Mouse (Mus musculus): Measurements from ENCODE around the gene Clasp1.
A peak's percentile ranks its signal among the peaks of the same experiment; 100 is the strongest.

Gene Clasp1

DNA sequence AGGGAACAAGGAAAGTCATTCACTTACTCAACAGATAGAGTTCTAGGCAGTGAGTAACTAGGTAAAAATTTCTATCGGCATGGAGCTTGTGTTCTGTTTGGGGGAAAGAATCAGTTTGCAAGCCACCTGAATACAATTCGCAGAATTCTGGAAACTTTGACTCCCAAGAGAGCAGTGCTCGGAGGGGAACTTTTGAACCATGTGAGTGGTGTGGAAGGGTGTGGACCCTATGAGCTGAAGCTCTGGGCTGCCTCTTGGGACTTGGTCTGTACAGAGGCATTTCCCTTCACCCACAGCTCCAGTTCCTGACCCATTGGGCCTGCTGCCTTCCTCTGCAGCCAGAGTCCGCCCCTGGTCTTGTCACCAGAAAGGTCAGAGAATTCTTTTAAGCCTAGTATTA is 64.7 kb downstream of the Clasp1 start:
- peak; percentile 87 for DNase-seq (ENCODE audit: low read depth, low spot score)
- H3K36me3 ChIP-seq (ENCODE audit: control insufficient read depth, insufficient read depth, low read length, poor library complexity, severe bottlenecking), result no peaks in the 10 kb centered on the region
- H3K27me3 ChIP-seq (ENCODE audit: control insufficient read depth, insufficient read depth, low read length, poor library complexity, severe bottlenecking), result no peaks in the 10 kb centered on the region

DNA sequence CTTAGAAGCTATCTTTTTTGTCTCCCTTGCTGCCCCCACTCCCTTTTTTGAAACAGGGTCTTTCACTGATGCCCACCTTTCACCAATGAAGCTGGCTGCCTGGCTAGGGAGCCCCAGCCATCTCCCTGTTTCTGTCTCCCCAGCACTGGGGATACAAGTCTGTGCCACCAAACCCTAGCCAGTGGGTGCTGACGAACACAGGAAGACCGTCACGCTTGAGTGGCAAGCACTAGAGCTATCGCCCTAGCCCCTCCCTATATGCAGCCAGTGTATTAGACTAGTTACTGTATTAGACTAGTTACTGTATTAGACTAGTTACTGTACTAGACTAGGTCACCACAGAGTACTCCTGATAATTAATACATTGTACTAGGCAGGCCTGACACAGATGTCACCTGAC is 66.0 kb downstream of the Clasp1 start:
- Histone ChIP-seq H3K27me3 (ENCODE audit: control insufficient read depth, insufficient read depth, low read length, poor library complexity, severe bottlenecking) (no peaks in the 10 kb centered on the region), H3K36me3 (ENCODE audit: control insufficient read depth, insufficient read depth, low read length, poor library complexity, severe bottlenecking) (no peaks in the 10 kb centered on the region)
- DNase-seq (ENCODE audit: low read depth, low spot score), result peak; percentile 82

DNA sequence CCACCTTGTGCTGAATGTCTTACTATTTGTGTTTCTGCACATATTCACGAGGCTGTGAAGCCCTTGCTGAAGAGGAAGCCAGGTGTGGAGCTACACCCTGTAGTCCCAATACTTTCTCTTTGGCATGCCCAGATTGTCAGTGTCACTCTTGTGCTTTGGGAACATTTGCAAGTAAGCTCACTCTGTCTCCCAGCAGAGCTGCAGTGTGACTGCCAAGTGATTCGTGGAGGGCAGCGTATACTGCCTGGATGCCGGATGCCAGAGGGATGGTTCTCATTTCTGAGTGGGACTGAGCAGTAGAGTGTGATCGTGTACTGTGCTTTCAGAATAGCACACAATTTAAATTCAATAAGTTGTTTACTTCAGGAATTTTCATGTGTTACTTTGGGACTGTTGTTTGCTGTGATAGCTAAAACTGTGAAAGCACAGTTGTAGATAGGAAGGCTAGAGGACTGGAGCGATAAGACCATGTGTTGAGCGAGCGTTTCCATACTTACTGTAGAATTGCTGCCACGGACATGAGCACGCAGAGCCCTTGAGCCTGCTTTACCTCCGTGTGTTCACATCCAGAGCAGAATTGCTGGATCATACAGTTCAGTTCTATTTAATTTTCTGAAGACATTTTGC is 68.5 kb downstream of the Clasp1 start:
- Histone ChIP-seq H3K27me3 (ENCODE audit: control insufficient read depth, insufficient read depth, low read length, poor library complexity, severe bottlenecking) (no peaks in the 10 kb centered on the region), H3K36me3 (ENCODE audit: control insufficient read depth, insufficient read depth, low read length, poor library complexity, severe bottlenecking) (peaks cover 4% of the 10 kb centered on the region; the same call in 1 of the 2 replicates)
- peak; percentile 24 for DNase-seq (ENCODE audit: low read depth, low spot score)

DNA sequence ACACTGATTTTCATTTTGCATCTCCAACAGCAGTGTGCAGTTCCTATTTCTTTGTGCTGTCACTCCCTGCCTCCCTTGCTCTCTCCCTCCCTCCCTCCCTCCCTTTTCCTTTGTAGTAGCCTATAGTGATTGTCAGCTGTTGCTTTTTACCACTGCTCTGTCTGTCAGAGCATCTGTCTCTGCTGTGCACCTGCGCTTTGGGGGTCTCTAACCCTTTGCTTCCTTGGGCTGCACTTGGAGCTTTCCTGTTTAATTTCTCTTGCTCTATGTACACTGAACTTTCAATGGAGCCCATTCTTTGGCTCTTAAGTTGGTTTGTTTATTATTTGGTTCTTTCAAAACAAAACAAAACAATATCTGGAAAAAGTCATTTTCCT is 69.0 kb downstream of the Clasp1 start:
- DNase-seq (ENCODE audit: low read depth, low spot score), result no peak
- Histone ChIP-seq H3K36me3 (ENCODE audit: control insufficient read depth, insufficient read depth, low read length, poor library complexity, severe bottlenecking) (peaks cover 5% of the 10 kb centered on the region; the same call in 1 of the 2 replicates), H3K27me3 (ENCODE audit: control insufficient read depth, insufficient read depth, low read length, poor library complexity, severe bottlenecking) (no peaks in the 10 kb centered on the region)

DNA sequence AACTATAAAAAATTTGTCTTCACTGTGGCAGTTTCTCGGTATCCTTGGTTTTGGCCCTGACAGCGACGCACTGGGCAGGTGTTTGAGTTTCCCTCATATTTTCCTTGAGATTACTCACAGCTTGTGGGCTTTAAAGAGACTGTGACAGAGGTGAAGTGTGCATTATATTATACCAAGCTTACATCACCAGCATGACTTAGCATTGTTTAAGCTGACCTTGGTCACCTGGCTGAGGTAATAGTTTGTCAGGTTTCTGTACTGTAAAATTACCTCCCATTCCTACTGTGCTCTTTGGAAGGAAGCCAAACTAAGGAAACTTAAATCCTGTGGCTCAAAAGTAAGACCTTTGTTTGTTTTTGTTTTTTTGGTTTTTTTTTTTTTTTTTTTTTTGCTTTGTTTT is 69.4 kb downstream of the Clasp1 start:
- no peaks in the 10 kb centered on the region for H3K27me3 ChIP-seq (ENCODE audit: control insufficient read depth, insufficient read depth, low read length, poor library complexity, severe bottlenecking)
- H3K36me3 ChIP-seq (ENCODE audit: control insufficient read depth, insufficient read depth, low read length, poor library complexity, severe bottlenecking), result peaks cover 5% of the 10 kb centered on the region; the same call in 1 of the 2 replicates
- DNase-seq (ENCODE audit: low read depth, low spot score), result peak; percentile 8

DNA sequence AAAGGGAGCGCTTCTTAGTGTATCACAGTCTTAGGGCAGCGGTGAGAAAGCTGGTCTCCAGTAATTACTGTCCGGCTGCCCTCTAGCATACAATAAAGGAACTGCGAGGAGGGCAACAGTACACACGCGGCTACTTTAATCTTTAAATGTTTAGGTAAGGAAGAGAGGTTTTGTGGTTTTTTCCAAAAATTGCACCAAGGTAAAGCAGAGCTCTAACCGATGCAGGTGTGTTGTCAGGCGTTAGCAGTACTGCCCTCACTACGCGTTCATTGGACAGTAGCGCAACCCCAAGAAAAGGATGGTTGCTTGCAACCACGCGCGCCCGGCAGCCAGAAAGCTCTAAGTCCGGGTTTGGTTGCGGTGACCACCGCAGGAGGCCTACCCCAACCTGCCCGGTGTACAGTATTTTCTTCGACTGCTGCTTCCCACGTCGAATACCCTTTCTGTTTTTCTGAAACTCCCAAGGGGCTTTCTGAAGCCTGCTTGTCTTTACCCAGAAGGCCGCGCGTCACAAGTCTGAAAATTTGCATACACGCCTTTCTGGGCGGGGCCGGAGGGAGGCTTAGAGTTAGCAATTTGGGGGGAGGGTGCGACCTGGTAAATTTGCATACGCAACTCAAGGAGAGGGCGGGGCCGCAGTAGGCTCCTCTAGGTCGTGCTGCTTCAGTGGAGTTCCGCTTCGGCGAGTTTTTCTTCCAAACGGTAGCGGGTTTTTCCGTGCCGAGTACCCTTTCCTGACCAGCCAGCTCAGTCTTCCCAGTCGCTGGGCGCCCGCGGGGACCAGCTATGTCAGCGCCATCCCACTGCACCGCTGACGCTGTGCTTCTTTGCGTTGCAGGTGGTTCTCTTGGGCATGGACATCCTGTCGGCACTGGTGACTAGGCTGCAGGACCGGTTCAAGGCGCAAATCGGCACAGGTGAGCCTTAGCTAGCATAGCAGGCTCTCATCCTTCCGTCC is 70.4 kb downstream of the Clasp1 start:
- Histone ChIP-seq H3K36me3 (ENCODE audit: control insufficient read depth, insufficient read depth, low read length, poor library complexity, severe bottlenecking) (peaks cover 5% of the 10 kb centered on the region; the same call in 1 of the 2 replicates), H3K27me3 (ENCODE audit: control insufficient read depth, insufficient read depth, low read length, poor library complexity, severe bottlenecking) (no peaks in the 10 kb centered on the region)
- peak; percentile 98 for DNase-seq (ENCODE audit: low read depth, low spot score)

DNA sequence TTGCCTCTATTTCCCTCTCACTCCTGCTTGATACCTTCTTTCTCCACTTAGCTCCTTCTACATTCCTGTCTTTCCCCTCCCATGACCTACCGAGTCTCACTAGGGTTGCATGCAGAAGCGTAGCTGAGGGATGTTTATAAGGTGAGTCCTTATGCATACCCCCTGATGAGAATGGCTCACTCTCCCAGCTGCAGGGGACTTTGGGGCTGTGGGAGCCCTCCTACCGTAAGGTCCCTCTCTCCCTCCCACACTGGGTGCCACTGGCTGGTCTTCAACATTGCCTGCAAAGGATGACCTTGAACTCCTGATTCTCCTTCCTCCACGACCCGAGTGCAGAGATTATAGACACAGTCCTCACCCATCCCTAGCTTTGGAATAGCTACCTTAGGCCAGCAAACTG is 71.9 kb downstream of the Clasp1 start:
- no peaks in the 10 kb centered on the region for H3K27me3 ChIP-seq (ENCODE audit: control insufficient read depth, insufficient read depth, low read length, poor library complexity, severe bottlenecking)
- H3K36me3 ChIP-seq (ENCODE audit: control insufficient read depth, insufficient read depth, low read length, poor library complexity, severe bottlenecking), result peaks cover 7% of the 10 kb centered on the region
- DNase-seq (ENCODE audit: low read depth, low spot score), result no peak

DNA sequence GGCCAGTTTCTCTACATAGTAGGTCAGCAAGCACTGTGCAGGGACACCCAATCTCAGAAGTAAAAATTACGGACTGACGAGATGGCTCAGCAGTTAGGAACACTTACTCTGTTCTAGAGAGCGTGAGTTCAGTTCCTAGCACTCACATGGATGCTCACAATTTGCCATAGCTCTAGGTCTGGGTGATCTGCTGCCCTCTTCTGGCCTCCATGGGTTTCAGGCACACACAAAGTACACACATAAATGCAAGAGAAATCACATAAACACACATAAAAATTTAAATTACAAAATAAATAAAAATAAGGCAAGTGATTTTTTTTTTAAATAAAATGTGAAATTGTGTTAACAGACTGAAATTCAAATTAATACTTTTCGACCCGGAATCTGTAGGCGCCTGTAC is 77.2 kb downstream of the Clasp1 start:
- H3K27me3 ChIP-seq (ENCODE audit: control insufficient read depth, insufficient read depth, low read length, poor library complexity, severe bottlenecking), result no peaks in the 10 kb centered on the region
- peaks cover 7% of the 10 kb centered on the region for H3K36me3 ChIP-seq (ENCODE audit: control insufficient read depth, insufficient read depth, low read length, poor library complexity, severe bottlenecking)
- peak; percentile 44 for DNase-seq (ENCODE audit: low read depth, low spot score)

DNA sequence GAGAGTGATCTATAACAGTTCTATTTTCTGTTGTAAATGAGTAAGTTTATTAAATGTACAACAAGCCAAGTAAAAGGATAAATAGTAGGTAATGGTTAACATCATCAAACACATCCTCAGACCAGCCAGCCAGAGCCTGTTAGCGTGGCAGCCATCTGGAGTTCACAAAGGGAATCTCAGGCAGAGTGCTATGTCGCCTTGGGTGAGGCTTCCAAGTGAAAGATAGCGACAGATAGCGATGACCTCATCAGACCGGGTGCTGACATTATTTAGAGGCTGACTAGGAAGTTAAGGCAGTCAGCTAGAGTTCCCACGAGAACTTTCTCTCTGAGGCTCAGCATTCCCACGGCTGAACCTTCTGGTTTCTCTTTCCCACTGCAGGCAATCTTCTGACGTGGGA is 83.5 kb downstream of the Clasp1 start:
- no peak for DNase-seq (ENCODE audit: low read depth, low spot score)
- Histone ChIP-seq H3K36me3 (ENCODE audit: control insufficient read depth, insufficient read depth, low read length, poor library complexity, severe bottlenecking) (peaks cover 4% of the 10 kb centered on the region), H3K27me3 (ENCODE audit: control insufficient read depth, insufficient read depth, low read length, poor library complexity, severe bottlenecking) (no peaks in the 10 kb centered on the region)

DNA sequence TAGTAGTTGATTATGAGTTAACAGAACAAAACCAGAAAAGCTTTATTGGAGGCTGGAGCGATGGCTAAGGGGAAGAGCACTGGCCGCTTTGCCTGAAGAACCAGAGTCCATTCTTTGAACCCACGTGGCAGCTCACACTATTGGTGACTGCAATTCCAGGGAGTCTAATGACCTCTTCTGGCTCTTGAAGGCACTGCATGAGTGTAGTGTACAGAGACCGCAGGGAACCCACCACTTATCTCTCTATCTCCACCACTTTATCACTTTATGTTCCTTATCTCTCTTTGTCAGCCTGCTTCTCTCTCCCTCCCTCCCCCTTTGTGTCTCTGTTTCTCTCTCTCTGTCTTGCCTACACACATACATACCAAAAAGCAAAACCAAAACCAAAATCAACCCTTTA is 88.1 kb downstream of the Clasp1 start:
- Histone ChIP-seq H3K27me3 (ENCODE audit: control insufficient read depth, insufficient read depth, low read length, poor library complexity, severe bottlenecking) (no peaks in the 10 kb centered on the region), H3K36me3 (ENCODE audit: control insufficient read depth, insufficient read depth, low read length, poor library complexity, severe bottlenecking) (peaks cover 7% of the 10 kb centered on the region)
- peak; percentile 73 for DNase-seq (ENCODE audit: low read depth, low spot score)

DNA sequence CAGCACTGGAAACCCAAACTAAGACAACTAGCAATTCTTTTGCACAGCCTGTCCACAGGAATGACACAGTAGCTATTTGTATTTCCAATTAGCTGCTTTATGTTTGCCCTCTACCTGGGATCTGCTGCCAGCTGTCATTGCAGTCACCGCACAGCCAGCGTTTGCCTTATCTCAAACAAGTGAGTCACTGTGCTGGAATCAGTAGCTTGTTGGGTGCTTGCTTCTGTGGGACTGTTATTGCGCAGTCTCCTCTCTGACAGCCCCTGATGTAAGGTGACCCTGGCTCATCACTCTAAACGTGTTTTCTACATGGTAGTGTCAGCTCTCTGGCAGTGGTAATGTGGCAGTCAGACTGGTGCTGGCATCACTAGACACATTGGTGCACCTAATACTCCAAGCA is 90.4 kb downstream of the Clasp1 start:
- Histone ChIP-seq H3K36me3 (ENCODE audit: control insufficient read depth, insufficient read depth, low read length, poor library complexity, severe bottlenecking) (peaks cover 3% of the 10 kb centered on the region; the same call in 1 of the 2 replicates), H3K27me3 (ENCODE audit: control insufficient read depth, insufficient read depth, low read length, poor library complexity, severe bottlenecking) (no peaks in the 10 kb centered on the region)
- no peak for DNase-seq (ENCODE audit: low read depth, low spot score)

DNA sequence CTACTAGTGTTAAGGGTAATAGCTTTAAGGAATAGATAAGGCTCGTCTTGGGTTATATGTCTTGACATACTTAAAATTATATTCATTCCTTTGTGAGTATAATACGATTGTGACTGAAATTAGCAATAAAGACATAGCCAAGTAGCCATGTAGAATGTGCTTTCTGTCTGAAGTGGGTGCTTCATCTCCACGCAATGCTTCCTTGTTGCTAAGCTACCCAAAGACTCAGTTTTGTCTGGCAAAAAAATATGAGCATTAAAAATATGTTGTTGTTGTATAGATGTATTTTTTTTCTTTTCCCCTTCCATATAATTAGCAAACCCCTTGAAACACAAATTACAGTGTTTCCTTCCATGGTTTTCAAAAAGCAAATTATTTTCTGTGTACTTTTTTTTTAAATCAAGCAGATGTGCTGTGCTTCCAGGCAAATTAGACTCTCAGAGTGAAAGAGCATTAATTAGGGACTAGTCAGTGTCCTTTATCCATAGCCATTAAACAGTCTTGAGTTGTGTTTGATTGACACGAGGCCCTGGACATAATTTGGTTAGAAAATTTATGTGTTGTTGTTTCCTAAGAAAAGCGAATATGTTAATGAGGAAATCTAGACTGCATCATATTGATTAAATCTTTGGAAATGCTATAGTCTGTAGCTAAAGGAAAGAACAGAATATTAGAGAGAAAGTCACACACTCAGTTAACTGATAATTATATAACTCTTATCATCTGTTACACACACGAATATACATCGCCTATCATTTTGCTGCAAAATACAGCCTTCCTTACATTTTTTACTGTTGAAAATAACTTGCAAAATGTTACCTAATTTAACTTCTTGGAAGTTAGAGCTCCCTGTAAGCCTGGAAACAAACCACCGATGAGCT is 91.9 kb downstream of the Clasp1 start:
- no peak for DNase-seq (ENCODE audit: low read depth, low spot score)
- Histone ChIP-seq H3K27me3 (ENCODE audit: control insufficient read depth, insufficient read depth, low read length, poor library complexity, severe bottlenecking) (no peaks in the 10 kb centered on the region), H3K36me3 (ENCODE audit: control insufficient read depth, insufficient read depth, low read length, poor library complexity, severe bottlenecking) (peaks cover 3% of the 10 kb centered on the region; the same call in 1 of the 2 replicates)

DNA sequence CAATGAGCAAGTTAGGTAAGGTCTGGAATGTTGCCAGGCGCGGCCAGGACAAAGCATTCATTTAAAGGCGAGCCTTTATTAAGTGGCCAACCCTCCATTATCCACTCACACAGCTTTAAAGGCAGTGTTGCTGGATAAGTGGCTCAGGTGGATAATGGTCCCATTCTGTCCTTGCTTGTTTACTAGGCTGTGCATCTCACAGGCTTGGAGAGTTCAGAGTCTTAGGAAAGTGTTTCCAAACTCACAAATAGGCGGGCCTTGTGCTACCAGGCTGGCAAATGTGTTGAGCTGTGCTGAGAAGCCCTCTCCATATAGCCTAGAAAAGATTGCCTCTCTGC is 92.5 kb downstream of the Clasp1 start:
- H3K27me3 ChIP-seq (ENCODE audit: control insufficient read depth, insufficient read depth, low read length, poor library complexity, severe bottlenecking), result no peaks in the 10 kb centered on the region
- DNase-seq (ENCODE audit: low read depth, low spot score), result no peak

DNA sequence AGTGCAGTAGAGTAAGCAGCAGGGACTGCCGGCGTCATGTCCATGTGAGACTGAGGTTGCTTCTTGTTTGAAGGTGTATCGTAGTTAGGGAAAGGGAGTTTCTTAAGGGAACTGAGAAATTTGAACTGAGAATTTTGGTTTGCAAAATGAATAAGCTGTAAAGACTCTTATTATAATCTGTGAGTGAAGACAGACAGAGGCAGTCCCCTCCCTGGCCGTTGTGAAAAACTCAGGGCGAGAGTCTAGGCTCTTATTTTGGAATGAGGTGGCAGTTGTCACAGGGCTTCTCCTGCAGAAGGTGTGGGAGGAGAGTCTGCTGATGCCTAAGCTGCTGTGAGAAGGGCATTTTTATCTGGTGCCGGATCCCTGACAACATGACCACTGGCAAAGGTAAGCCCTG is 92.8 kb downstream of the Clasp1 start:
- DNase-seq (ENCODE audit: low read depth, low spot score), result no peak
- Histone ChIP-seq H3K36me3 (ENCODE audit: control insufficient read depth, insufficient read depth, low read length, poor library complexity, severe bottlenecking) (peaks cover 3% of the 10 kb centered on the region; the same call in 1 of the 2 replicates), H3K27me3 (ENCODE audit: control insufficient read depth, insufficient read depth, low read length, poor library complexity, severe bottlenecking) (no peaks in the 10 kb centered on the region)

More for the DNA sequence above, 92.5 kb downstream of the Clasp1 start:
- peaks cover 3% of the 10 kb centered on the region; the same call in 1 of the 2 replicates for H3K36me3 ChIP-seq (ENCODE audit: control insufficient read depth, insufficient read depth, low read length, poor library complexity, severe bottlenecking)

Measured in splenic B cell, adult 2 months (primary cell).